Mouse (Mus musculus) small intestine, adult 2 months (tissue): ENCODE measurements around the gene Nup98.

Source experiments
- CTCF ChIP-seq: fragments of 200-500 bp; IDR thresholded peaks from 2 replicates; pipeline ENCODE4 v1.5.1; 2012; ENCODE audit warnings: low read depth, mild to moderate bottlenecking, control low read depth, inconsistent platforms, low read length, moderate library complexity, mixed read lengths; ENCODE audit not compliant: insufficient replicate concordance, insufficient read length; ENCODE audit errors: extremely low read depth
- POLR2A ChIP-seq: fragments of 200-500 bp; IDR thresholded peaks from 2 replicates; pipeline ENCODE4 v1.6.1; 2012; ENCODE audit warnings: low read depth, mild to moderate bottlenecking, control low read depth, inconsistent platforms, low read length, moderate library complexity

- TF ChIP-seq CTCF (no peak), POLR2A (no peak)
Observed at GRCm38 (mm10) chr7:102102241-102102640, 107.7 kb downstream of the Nup98 start.
